Mouse (Mus musculus) adipose tissue, adult 10 weeks (tissue): ENCODE data around the gene Pepd. TPM values are rescaled to one million over a fixed set of nuclear protein-coding genes. Genes with fewer than 3 reads are reported as not detected.

ENCODE experiments used
- polyA plus RNA-seq: library from polyadenylated mRNA; stranded (reverse); fragments of 350-450 nt; fragmentation: Illumina TruSeq; extraction: RNeasy Lipid Tissue Mini Kit (QIAGEN cat#74804); gene quantifications from one replicate; pipeline ENCODE4 v1.2.3, GENCODE M21; 2014; ENCODE audit warnings: low read depth, low replicate concordance

The Pepd gene
- polyA plus RNA-seq: 72.1 TPM

DNA sequence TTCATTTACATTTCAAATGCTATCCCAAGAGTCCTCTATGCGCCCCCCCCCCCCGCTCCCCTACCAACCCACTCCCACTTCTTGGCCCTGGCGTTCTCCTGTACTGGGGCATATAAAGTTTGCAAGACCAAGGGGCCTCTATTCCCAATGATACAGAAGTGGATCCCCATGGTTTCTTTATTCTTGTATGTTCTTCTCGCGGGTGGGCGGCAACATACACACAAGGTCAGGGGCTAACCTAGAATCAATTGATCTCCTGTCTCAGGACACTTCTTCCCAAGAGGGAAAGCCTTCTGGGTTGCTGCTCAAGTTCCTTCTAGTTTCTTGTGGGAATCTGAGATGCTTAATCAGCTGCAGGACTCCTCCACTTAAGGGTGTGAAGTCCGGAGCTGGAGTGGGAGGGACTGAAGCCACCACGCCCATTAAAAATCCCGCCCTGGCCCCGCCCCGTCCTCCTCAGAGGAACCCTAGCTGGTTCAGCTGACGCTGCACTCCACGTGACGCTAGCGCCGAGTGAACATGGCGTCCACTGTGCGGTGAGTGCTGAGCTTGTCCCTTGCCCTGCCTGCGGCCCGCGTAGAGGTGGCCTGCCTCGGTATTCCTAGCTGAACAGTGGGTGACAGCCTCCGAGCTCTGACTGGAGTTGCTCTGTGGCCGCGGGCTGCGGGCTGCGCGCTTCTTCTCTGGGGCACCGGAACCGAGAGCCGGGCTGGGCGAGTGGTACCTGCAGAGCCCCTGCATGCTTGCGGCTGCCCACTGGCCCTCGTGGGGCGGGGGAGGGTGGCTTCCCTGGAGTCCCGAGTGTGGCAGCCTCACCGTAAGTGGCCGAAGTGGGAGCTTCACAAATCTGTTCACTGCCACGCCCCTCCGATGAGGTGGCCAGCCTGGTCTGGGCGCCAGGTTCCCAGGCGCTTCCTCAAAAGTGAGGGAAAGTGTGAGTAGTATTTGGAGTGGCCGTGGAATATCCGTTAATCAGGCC, at the start of gene Pepd:
Gene Pepd, plus strand, starts transcription at position 461 of the 979 bp plus-strand sequence.

DNA sequence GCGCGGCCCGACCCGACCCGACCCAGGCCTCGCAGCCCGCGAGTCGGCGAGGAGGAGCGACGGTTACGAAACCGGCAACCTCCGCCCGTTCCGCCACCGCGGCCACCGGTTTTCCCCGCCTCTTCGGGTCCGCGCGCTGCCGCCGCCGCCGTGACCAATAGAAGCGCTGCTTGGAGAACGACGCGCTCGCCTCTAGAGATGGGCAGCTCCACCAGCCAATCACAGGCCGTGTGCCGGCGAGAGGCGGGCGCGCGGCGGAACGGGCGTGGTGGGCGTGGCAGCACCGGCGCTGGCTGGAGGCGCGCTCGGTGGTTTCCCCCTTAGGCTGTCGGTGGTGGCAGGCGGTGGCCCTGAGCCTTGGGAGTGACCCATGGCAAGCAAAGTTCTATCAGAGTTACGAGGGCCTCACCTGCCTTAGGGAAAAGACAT, 144.3 kb downstream of the Pepd start, which contains the start of gene Cebpg:
Gene Cebpg, minus strand, starts transcription at position 138 of the 429 bp plus-strand sequence.

Other genes starting within 250 kb of the Pepd start
- gene Chst8, start 99.7 kb upstream of the Pepd start, polyA plus RNA-seq: 1.5 TPM
- gene Cebpg, start 144.2 kb downstream of the Pepd start, polyA plus RNA-seq: 30.7 TPM
- gene Cebpa, start 206.9 kb downstream of the Pepd start, polyA plus RNA-seq: 162 TPM